Mouse (Mus musculus): ENCODE measurements around the gene Taf4. TPM values are rescaled to one million over a fixed set of nuclear protein-coding genes. Genes with fewer than 3 reads are reported as not detected.
A peak's percentile ranks its signal among the peaks of the same experiment; 100 is the strongest.

Gene Taf4
- polyA plus RNA-seq, 1 experiment from 2014 or later, result 4.5 TPM

DNA sequence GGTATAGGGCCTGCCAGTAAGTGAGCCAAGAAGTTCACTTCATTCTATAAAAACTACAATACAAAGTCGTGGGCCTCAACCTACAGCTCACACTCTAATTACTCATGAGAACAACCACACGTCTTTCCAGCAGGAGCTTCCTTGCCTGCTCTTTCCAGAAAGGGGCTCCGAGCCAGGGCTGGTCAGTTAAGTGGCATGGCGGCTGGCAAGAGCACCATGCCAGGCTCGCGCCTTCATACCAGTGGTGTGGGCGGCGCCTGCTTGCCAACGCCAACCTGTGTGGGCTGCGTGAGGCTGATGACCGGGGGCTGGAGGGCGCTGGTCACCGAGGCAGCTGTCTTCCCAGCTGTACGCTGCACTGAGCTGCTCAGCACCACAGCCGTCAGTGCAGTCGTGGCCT is 44.7 kb downstream of the Taf4 start:
- Histone ChIP-seq H3K36me3 (ENCODE audit: control insufficient read depth, insufficient read depth) (peaks cover 8% of the 10 kb centered on the region; the same call in 1 of the 2 replicates), H3K27me3 (replicated peaks; ENCODE audit: control insufficient read depth, insufficient read depth, low read length) (no peaks in the 10 kb centered on the region)
- no peak for ATAC-seq

DNA sequence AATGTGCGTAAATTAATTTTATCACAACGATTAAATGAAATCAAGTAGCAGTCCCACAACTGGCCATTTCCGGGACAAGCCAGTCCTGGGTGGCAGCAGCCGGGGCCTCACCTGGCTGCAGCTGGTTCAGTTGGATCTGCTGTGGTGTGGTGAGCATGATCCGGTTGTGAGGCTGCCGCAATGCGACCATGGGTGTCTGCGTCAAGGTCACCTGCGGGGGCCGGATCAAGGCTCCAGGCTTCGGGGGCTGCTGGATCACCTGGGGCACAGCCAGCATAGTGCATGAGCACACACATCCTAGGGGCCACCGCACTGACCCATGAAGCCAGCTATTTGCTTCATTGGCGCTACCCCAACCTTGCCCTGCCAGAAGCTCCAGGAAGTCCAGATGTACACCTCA is 47.3 kb downstream of the Taf4 start:
- 93% methylated on average over 13 of the region's 13 CpGs for WGBS
- H3K4me2 ChIP-seq (ENCODE audit: low read length), result no peak overlapping the region
- H3K9me3 ChIP-seq (ENCODE audit: control insufficient read depth, low read length), result no peaks in the 10 kb centered on the region
- no peak for ATAC-seq
- H3K27me3 ChIP-seq (replicated peaks; ENCODE audit: control insufficient read depth, insufficient read depth, low read length), result no peaks in the 10 kb centered on the region
- H3K9ac ChIP-seq (replicated peaks; ENCODE audit: low read depth, low read length), result no peak overlapping the region
- no peak overlapping the region for H3K4me3 ChIP-seq (replicated peaks; ENCODE audit: low read length)
- no peaks in the 10 kb centered on the region for H3K4me1 ChIP-seq (replicated peaks; ENCODE audit: control insufficient read depth, insufficient read depth, low read length)
- H3K36me3 ChIP-seq (ENCODE audit: control insufficient read depth, insufficient read depth), result peaks cover 11% of the 10 kb centered on the region
- no peak overlapping the region for H3K27ac ChIP-seq (ENCODE audit: low read length)

More for the DNA sequence above, 44.7 kb downstream of the Taf4 start:
- no peaks in the 10 kb centered on the region for H3K9me3 ChIP-seq (ENCODE audit: control insufficient read depth, low read length)
- H3K4me2 ChIP-seq (ENCODE audit: low read length), result no peak overlapping the region
- H3K4me3 ChIP-seq (replicated peaks; ENCODE audit: low read length), result no peak overlapping the region
- WGBS, result 87% methylated on average over 16 of the region's 16 CpGs
- H3K4me1 ChIP-seq (replicated peaks; ENCODE audit: control insufficient read depth, insufficient read depth, low read length), result no peaks in the 10 kb centered on the region
- H3K9ac ChIP-seq (replicated peaks; ENCODE audit: low read depth, low read length), result no peak overlapping the region
- H3K27ac ChIP-seq (ENCODE audit: low read length), result no peak overlapping the region

DNA sequence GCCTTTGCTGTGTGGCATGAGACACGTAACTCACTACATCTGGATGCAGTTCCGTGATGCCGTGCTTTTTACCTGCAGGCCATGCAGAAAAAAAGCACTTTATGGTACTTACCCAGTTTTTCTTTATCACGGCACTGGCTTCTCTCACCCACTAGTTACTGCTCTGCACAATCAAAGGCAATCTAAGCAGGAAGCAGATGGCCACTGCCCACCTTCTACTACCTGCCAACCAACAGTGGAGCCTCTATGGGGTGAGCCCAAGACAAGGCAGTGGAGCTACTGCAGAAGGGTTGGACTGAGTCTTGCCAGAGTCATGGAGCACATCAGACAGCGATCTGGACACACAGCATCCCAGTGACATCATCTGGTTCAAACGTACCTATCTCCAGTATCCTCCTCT is 52.4 kb downstream of the Taf4 start:
- 92% methylated on average over 6 of the region's 6 CpGs for WGBS
- Histone ChIP-seq H3K4me3 (replicated peaks; ENCODE audit: low read length) (no peak overlapping the region), H3K27ac (ENCODE audit: low read length) (no peak overlapping the region), H3K4me2 (ENCODE audit: low read length) (no peak overlapping the region), H3K36me3 (ENCODE audit: control insufficient read depth, insufficient read depth) (peaks cover 34% of the 10 kb centered on the region), H3K27me3 (replicated peaks; ENCODE audit: control insufficient read depth, insufficient read depth, low read length) (no peaks in the 10 kb centered on the region), H3K4me1 (replicated peaks; ENCODE audit: control insufficient read depth, insufficient read depth, low read length) (no peaks in the 10 kb centered on the region), H3K9ac (replicated peaks; ENCODE audit: low read depth, low read length) (no peak overlapping the region), H3K9me3 (ENCODE audit: control insufficient read depth, low read length) (no peaks in the 10 kb centered on the region)
- no peak for ATAC-seq

DNA sequence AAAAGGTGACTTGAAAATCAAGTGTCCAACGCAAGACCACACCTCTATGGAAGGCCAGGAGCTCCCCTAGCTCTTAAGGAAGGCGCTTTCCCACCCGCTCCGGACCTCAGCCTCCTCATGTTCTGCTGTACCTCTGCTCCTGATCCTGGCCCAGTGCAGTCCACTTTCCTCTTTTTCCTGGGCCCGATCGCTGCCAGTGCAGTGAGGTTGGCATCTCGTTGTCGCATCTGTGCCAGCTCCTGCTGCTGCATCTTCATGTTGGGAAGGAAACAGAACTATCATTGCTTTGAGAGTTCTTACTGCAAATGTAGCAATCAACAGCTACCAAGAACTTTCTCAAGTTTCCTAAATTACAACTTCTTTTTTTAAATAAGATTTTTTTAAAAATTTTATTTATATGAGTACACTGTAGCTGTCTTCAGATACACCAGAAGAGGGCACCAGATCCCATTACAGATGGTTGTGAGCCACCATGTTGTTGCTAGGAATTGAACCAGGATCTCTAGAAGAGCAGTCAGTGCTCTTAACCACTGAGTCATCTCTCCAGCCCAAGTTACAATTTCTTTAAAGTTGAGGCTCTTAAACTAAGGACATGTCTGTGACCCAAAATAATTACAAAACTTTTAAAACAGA is 55.3 kb downstream of the Taf4 start:
- ATAC-seq, result no peak
- Histone ChIP-seq H3K9me3 (ENCODE audit: control insufficient read depth, low read length) (no peaks in the 10 kb centered on the region), H3K27me3 (replicated peaks; ENCODE audit: control insufficient read depth, insufficient read depth, low read length) (no peaks in the 10 kb centered on the region), H3K4me2 (ENCODE audit: low read length) (no peak overlapping the region), H3K4me3 (replicated peaks; ENCODE audit: low read length) (no peak overlapping the region), H3K4me1 (replicated peaks; ENCODE audit: control insufficient read depth, insufficient read depth, low read length) (no peaks in the 10 kb centered on the region), H3K36me3 (ENCODE audit: control insufficient read depth, insufficient read depth) (peaks cover 34% of the 10 kb centered on the region), H3K9ac (replicated peaks; ENCODE audit: low read depth, low read length) (no peak overlapping the region), H3K27ac (ENCODE audit: low read length) (no peak overlapping the region)
- 87% methylated on average over 8 of the region's 8 CpGs for WGBS

DNA sequence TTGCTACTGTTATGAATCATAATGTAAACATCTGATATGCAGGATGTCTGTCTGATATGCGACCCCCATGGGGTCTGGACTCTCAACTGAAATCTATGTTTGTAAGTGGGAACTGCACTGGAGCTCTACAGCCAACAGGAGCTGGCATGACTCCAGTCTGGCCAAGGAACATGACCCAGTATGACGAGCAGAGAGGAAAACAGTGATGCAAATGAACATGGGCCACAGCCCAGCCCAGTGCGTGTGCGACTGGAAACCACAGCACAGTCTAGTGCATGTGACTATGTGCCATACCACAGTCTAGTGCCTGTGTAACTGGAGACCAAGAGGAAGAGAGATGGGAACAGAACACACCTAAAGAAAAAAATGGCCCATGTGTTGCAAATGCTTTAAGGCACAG is 56.4 kb downstream of the Taf4 start:
- no peaks in the 10 kb centered on the region for H3K27me3 ChIP-seq (replicated peaks; ENCODE audit: control insufficient read depth, insufficient read depth, low read length)
- no peaks in the 10 kb centered on the region for H3K4me1 ChIP-seq (replicated peaks; ENCODE audit: control insufficient read depth, insufficient read depth, low read length)
- WGBS, result 73% methylated on average over 4 of the region's 4 CpGs
- no peak overlapping the region for H3K4me3 ChIP-seq (replicated peaks; ENCODE audit: low read length)
- no peak overlapping the region for H3K27ac ChIP-seq (ENCODE audit: low read length)
- no peak overlapping the region for H3K4me2 ChIP-seq (ENCODE audit: low read length)
- no peak for ATAC-seq
- no peak overlapping the region for H3K9ac ChIP-seq (replicated peaks; ENCODE audit: low read depth, low read length)
- H3K36me3 ChIP-seq (ENCODE audit: control insufficient read depth, insufficient read depth), result peaks cover 34% of the 10 kb centered on the region
- no peaks in the 10 kb centered on the region for H3K9me3 ChIP-seq (ENCODE audit: control insufficient read depth, low read length)

DNA sequence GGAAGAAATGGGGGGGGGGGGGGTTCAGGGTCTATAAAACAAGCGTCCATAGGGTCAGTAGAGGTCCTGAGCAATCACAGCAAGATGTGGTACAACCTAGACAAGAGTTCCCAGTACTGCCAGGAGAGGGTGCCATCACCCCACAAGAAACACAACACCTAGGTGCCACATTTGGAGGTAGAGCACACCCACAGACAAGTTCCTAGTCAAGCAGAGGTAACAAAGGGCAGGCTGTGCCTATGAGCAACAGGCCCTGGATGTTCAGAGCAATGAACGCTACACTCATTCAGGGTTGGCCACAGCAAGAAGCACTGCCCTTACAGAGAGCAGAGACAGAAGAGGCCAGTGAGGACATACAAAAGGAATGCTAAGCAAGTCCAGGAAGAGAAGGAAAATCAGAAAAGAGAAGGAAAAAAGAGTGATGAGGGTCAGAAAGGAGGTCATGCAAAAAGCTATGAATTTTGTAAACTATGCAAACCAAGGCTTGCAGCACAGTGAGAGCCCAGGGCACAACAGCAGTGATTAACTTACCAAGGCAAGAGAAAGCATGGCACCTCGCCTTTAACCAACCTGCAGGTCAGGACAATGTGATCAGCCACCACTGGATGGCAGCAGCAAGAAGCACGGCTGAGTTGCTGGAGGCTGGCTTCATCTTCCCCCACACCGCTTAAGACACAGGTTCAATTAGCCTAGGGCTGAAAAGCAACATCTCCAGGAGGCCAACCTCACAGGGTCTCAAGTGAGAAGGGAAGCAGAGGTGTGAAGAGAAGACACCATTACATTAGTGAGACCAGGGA is 59.4 kb downstream of the Taf4 start:
- peak; percentile 86 for ATAC-seq
- Histone ChIP-seq H3K9ac (replicated peaks; ENCODE audit: low read depth, low read length) (no peak overlapping the region), H3K27me3 (replicated peaks; ENCODE audit: control insufficient read depth, insufficient read depth, low read length) (no peaks in the 10 kb centered on the region), H3K9me3 (ENCODE audit: control insufficient read depth, low read length) (no peaks in the 10 kb centered on the region), H3K36me3 (ENCODE audit: control insufficient read depth, insufficient read depth) (peaks cover 21% of the 10 kb centered on the region), H3K4me2 (ENCODE audit: low read length) (no peak overlapping the region), H3K4me1 (replicated peaks; ENCODE audit: control insufficient read depth, insufficient read depth, low read length) (no peaks in the 10 kb centered on the region), H3K27ac (ENCODE audit: low read length) (no peak overlapping the region), H3K4me3 (replicated peaks; ENCODE audit: low read length) (no peak overlapping the region)
- 31% methylated on average over 5 of the region's 5 CpGs for WGBS

DNA sequence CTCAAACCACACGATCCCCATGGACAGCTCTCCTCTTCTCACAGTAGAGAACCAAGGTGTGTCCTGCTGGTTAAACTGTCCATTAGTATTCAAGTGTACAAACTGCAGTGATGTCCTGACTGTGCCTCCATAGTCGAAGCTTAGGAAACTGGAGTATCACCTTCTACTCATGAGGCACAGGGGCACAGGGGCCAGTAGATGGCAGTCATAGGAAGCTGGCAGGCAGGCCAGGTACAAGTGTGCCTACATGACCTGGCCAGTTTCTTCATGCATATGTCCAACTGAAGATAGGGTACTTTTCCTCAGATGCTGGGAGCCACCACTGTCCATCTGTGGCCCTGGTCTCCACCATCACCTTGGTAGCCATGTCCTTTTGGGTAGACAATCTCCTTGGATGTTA is 62.2 kb downstream of the Taf4 start:
- Histone ChIP-seq H3K9me3 (ENCODE audit: control insufficient read depth, low read length) (no peaks in the 10 kb centered on the region), H3K4me1 (replicated peaks; ENCODE audit: control insufficient read depth, insufficient read depth, low read length) (no peaks in the 10 kb centered on the region), H3K27ac (ENCODE audit: low read length) (no peak overlapping the region), H3K4me2 (ENCODE audit: low read length) (no peak overlapping the region), H3K4me3 (replicated peaks; ENCODE audit: low read length) (no peak overlapping the region), H3K9ac (replicated peaks; ENCODE audit: low read depth, low read length) (no peak overlapping the region), H3K36me3 (ENCODE audit: control insufficient read depth, insufficient read depth) (peaks cover 3% of the 10 kb centered on the region; the same call in 1 of the 2 replicates), H3K27me3 (replicated peaks; ENCODE audit: control insufficient read depth, insufficient read depth, low read length) (no peaks in the 10 kb centered on the region)
- ATAC-seq, result no peak
- WGBS, result 87% methylated on average over 2 of the region's 2 CpGs

DNA sequence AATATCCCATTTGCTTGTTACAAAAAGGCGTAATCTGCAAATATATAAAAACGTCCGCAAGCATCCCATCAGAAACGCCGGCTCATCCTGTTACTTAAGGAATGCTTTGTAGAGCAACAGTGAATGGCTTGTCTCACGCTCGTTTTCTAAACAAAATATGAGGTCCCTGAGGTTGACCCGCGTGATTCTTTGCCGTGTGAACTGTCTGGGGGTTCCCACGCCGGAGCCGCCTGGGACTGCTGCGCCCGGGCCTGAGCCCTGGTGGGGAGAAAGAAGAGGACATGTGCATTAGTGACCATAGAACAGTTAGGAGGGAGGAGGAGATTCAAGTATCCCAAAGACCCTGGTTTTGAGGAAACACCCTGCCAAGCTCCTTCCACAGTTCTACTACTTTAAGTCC is 63.1 kb downstream of the Taf4 start:
- H3K36me3 ChIP-seq (ENCODE audit: control insufficient read depth, insufficient read depth), result peaks cover 3% of the 10 kb centered on the region; the same call in 1 of the 2 replicates
- H3K4me2 ChIP-seq (ENCODE audit: low read length), result no peak overlapping the region
- no peak overlapping the region for H3K4me3 ChIP-seq (replicated peaks; ENCODE audit: low read length)
- no peak overlapping the region for H3K9ac ChIP-seq (replicated peaks; ENCODE audit: low read depth, low read length)
- no peak for ATAC-seq
- H3K27ac ChIP-seq (ENCODE audit: low read length), result no peak overlapping the region
- H3K9me3 ChIP-seq (ENCODE audit: control insufficient read depth, low read length), result no peaks in the 10 kb centered on the region
- H3K4me1 ChIP-seq (replicated peaks; ENCODE audit: control insufficient read depth, insufficient read depth, low read length), result no peaks in the 10 kb centered on the region
- no peaks in the 10 kb centered on the region for H3K27me3 ChIP-seq (replicated peaks; ENCODE audit: control insufficient read depth, insufficient read depth, low read length)
- 79% methylated on average over 15 of the region's 15 CpGs for WGBS

DNA sequence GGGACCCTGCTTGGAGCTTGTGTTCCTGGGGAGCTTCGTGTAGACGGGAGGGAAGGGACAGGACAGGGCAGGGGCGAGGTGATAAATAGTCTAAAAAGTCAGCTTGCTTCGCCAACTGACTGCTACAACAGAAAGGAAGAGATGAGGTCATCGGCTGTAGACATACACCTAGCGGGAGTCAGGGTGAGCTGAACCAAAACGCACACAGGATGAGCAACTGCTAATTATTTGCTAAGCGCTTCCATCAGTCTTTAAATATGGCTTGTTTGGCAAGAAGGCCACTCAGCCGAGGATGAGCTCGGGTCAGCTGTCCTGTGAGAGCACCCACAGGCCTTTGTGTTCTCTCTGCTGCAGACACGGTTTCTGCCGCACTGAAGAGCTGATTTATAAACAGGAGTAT is 63.5 kb downstream of the Taf4 start:
- Histone ChIP-seq H3K4me3 (replicated peaks; ENCODE audit: low read length) (no peak overlapping the region), H3K4me2 (ENCODE audit: low read length) (no peak overlapping the region), H3K9ac (replicated peaks; ENCODE audit: low read depth, low read length) (no peak overlapping the region), H3K9me3 (ENCODE audit: control insufficient read depth, low read length) (no peaks in the 10 kb centered on the region), H3K4me1 (replicated peaks; ENCODE audit: control insufficient read depth, insufficient read depth, low read length) (no peaks in the 10 kb centered on the region), H3K27ac (ENCODE audit: low read length) (no peak overlapping the region), H3K36me3 (ENCODE audit: control insufficient read depth, insufficient read depth) (peaks cover 3% of the 10 kb centered on the region; the same call in 1 of the 2 replicates), H3K27me3 (replicated peaks; ENCODE audit: control insufficient read depth, insufficient read depth, low read length) (no peaks in the 10 kb centered on the region)
- ATAC-seq, result no peak
- 73% methylated on average over 12 of the region's 12 CpGs for WGBS

Measured in forebrain, embryonic 16.5 days (tissue).